Mouse (Mus musculus) spleen, postnatal 14 days (tissue): ENCODE results near the gene Rbpj.

Experiments used
- DNase-seq, 2 experiments: peaks; one replicate each; pipeline ENCODE4 v3.0.0; 2021 to 2022; ENCODE audit warnings: low spot score in 2 of 2

The Rbpj gene

GRCm38 (mm10) chr5:53469098-53469776 is 3.3 kb downstream of the Rbpj start:
- no peak for DNase-seq

GRCm38 (mm10) chr5:53469777-53470131 is 3.8 kb downstream of the Rbpj start:
- DNase-seq = no peak

- DNase-seq = no peak
Measured at GRCm38 (mm10) chr5:53470141-53471079, 4.5 kb downstream of the Rbpj start.

- no peak for DNase-seq
Measured at GRCm38 (mm10) chr5:53472485-53472884, 6.5 kb downstream of the Rbpj start.

GRCm38 (mm10) chr5:53479161-53479560 is 13.2 kb downstream of the Rbpj start:
- no peak for DNase-seq

GRCm38 (mm10) chr5:53479891-53480290 is 13.9 kb downstream of the Rbpj start:
- no peak for DNase-seq

- DNase-seq = no peak
Measured at GRCm38 (mm10) chr5:53481021-53481420, 15.1 kb downstream of the Rbpj start.

- DNase-seq = no peak
Measured at GRCm38 (mm10) chr5:53485069-53485628, 19.2 kb downstream of the Rbpj start.

GRCm38 (mm10) chr5:53485934-53486475 is 20.1 kb downstream of the Rbpj start:
- no peak for DNase-seq

GRCm38 (mm10) chr5:53486966-53487592 is 21.1 kb downstream of the Rbpj start:
- DNase-seq = no peak

GRCm38 (mm10) chr5:53490697-53491099 is 24.7 kb downstream of the Rbpj start:
- no peak for DNase-seq

- no peak for DNase-seq
Measured at GRCm38 (mm10) chr5:53493756-53494155, 27.8 kb downstream of the Rbpj start.

GRCm38 (mm10) chr5:53494536-53495159 is 28.7 kb downstream of the Rbpj start:
- no peak for DNase-seq

GRCm38 (mm10) chr5:53496846-53497549 is 31.0 kb downstream of the Rbpj start:
- DNase-seq = no peak

- no peak for DNase-seq
Measured at GRCm38 (mm10) chr5:53499571-53499970, 33.6 kb downstream of the Rbpj start.

- no peak for DNase-seq
Measured at GRCm38 (mm10) chr5:53500509-53501145, 34.7 kb downstream of the Rbpj start.

GRCm38 (mm10) chr5:53503261-53503660 is 37.3 kb downstream of the Rbpj start:
- no peak for DNase-seq

- DNase-seq = no peak
Measured at GRCm38 (mm10) chr5:53505751-53506150, 39.8 kb downstream of the Rbpj start.

GRCm38 (mm10) chr5:53507371-53507770 is 41.4 kb downstream of the Rbpj start:
- no peak for DNase-seq

- DNase-seq = no peak
Measured at GRCm38 (mm10) chr5:53509465-53509864, 43.5 kb downstream of the Rbpj start.
